In the genomic region with DNA sequence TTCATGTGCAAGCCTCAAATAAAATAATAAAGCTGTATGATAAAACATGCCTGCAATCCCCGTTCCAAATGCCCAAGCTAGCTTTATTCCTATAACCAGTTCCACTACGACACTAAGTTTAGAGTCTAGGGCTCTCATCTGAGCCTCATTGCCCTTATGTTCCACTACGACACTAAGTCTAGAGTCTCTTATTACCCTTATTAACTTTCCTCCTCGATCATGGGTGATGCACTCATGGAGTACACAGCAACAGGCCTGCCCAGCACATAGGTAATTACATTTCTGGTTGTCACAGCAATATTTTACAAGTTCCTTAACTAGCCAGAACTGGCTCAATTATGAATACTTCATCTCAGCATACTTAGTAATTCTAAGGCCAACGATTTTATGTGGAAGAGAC, we compare ENCODE assay signal across 18 mouse cellular contexts.
"Had no signal": no experiment of that assay in that cellular context is flagged by ENCODE, and none has a peak within 500 bp of the region (broad histone marks: within the 10 kb centered on the region; RNA-seq: fewer than 3 reads in every experiment).

No protein-coding gene starts in this region.

- H3K9ac ChIP-seq: kidney, embryonic 15.5 days; limb, embryonic 13.5 days; liver, embryonic 13.5 days; neural tube, embryonic 12.5 days; neural tube, embryonic 15.5 days had no signal

- H3K4me3 ChIP-seq: kidney, embryonic 15.5 days; limb, embryonic 13.5 days; liver, embryonic 13.5 days; neural tube, embryonic 12.5 days; neural tube, embryonic 15.5 days had no signal

- H3K27ac ChIP-seq: kidney, embryonic 15.5 days; limb, embryonic 13.5 days; liver, embryonic 13.5 days; neural tube, embryonic 12.5 days; neural tube, embryonic 15.5 days had no signal

- H3K36me3 ChIP-seq: limb, embryonic 13.5 days; liver, embryonic 13.5 days; neural tube, embryonic 12.5 days; neural tube, embryonic 15.5 days had no signal

- H3K9me3 ChIP-seq: kidney, embryonic 15.5 days; limb, embryonic 13.5 days; liver, embryonic 13.5 days; neural tube, embryonic 12.5 days; neural tube, embryonic 15.5 days had no signal

- DNase-seq: kidney, adult 11 months; kidney, adult 8-10 months; kidney, postnatal 10 days; kidney, postnatal 36 days; liver, embryonic 13.5 days; lung, adult 2 months; lung, postnatal 14 days; lung, postnatal 4 days; midbrain, embryonic 14.5 days; right cerebral cortex, adult 18-20 months; right cerebral cortex, postnatal 14 days; right cerebral cortex, postnatal 4 days; thymus, postnatal 4 days had no signal

- H3K27me3 ChIP-seq: kidney, embryonic 15.5 days; limb, embryonic 13.5 days; liver, embryonic 13.5 days; neural tube, embryonic 12.5 days; neural tube, embryonic 15.5 days had no signal

- H3K4me2 ChIP-seq: kidney, embryonic 15.5 days; limb, embryonic 13.5 days; liver, embryonic 13.5 days; midbrain, embryonic 11.5 days; neural tube, embryonic 12.5 days; neural tube, embryonic 15.5 days had no signal
